Mouse (Mus musculus) myocyte (in vitro differentiated cells): ENCODE data around the gene Sptbn4.

Experiments used
- E2F4 ChIP-seq: IDR thresholded peaks from one replicate; pipeline ENCODE4 v1.6.1; 2011; ENCODE audit warnings: mild to moderate bottlenecking, control low read depth, moderate library complexity; ENCODE audit not compliant: insufficient read depth
- MYOD1 ChIP-seq, 3 experiments: IDR thresholded peaks; one replicate each; pipeline ENCODE4 v1.6.1; 2011; ENCODE audit warnings: control low read depth in 2 of 3, low read depth in 2 of 3, mild to moderate bottlenecking in 2 of 3, moderate library complexity in 1 of 3; ENCODE audit not compliant: insufficient read length in 2 of 3, control insufficient read depth in 1 of 3
- MYOG ChIP-seq, 3 experiments: IDR thresholded peaks; one replicate each; pipeline ENCODE4 v1.6.1; 2011; ENCODE audit warnings: control low read depth in 2 of 3, low read depth in 2 of 3, mild to moderate bottlenecking in 2 of 3; ENCODE audit not compliant: insufficient read length in 2 of 3, control insufficient read depth in 1 of 3, insufficient read depth in 1 of 3
- POLR2A ChIP-seq: IDR thresholded peaks from one replicate; pipeline ENCODE4 v1.6.1; 2011; ENCODE audit warnings: low read depth, mild to moderate bottlenecking, control low read depth, moderate library complexity; ENCODE audit not compliant: insufficient read length
- REST ChIP-seq: IDR thresholded peaks from one replicate; pipeline ENCODE4 v1.6.1; 2011; ENCODE audit warnings: mild to moderate bottlenecking, control low read depth, moderate library complexity; ENCODE audit not compliant: insufficient read depth, insufficient read length
- TCF12 ChIP-seq: IDR thresholded peaks from one replicate; pipeline ENCODE4 v1.6.1; 2011; ENCODE audit warnings: mild to moderate bottlenecking, control low read depth; ENCODE audit not compliant: poor library complexity, insufficient read depth, severe bottlenecking
- USF1 ChIP-seq: IDR thresholded peaks from one replicate; pipeline ENCODE4 v1.6.1; 2011; ENCODE audit warnings: low read depth, mild to moderate bottlenecking, control low read depth, moderate library complexity

- TF ChIP-seq USF1 (no peak), POLR2A (no peak), REST (no peak), E2F4 (no peak), MYOD1 (IDR thresholded peaks at IDR 0.05; ENCODE audit: control insufficient read depth in 1 of 3, insufficient read length in 2 of 3, low read depth in 2 of 3) (no peak), MYOG (IDR thresholded peaks at IDR 0.05; ENCODE audit: control insufficient read depth in 1 of 3, insufficient read depth in 1 of 3, insufficient read length in 2 of 3, low read depth in 2 of 3) (no peak), TCF12 (no peak)
Measured at GRCm38 (mm10) chr7:27335011-27335720, 112.3 kb downstream of the Sptbn4 start.
